Comparison of ENCODE assay signal across 13 mouse cellular contexts in the genomic region with DNA sequence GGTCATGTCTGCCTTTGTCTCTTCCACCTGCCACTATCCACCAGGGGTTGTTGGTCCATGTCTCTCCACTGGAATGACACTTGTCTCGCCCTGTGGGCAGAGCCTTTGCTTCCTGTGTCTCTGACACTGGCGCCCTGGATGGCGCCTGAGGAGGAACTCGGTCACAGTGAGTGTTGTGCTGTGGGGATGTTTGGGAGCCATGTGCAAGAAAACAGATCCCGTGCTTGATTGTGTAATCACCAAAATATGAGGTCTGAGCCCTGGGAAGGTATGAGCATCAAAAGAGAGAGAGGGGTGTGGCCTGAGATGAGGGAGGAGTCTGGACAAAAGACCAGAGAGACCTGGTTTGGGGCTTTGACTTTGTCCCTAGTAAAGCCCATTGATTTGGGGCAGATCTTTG.
DNase-seq lines count a peak whose midpoint lies in the region; ATAC-seq and TF ChIP-seq lines count a peak whose summit lies in the region.
"Had no signal": no experiment of that assay in that cellular context is flagged by ENCODE, and none has a peak within 500 bp of the region (broad histone marks: within the 10 kb centered on the region; RNA-seq: fewer than 3 reads in every experiment).

No protein-coding gene starts in this region.

- no peak for TF ChIP-seq EP300 in liver, postnatal 0 days (IDR thresholded peaks at IDR 0.05; ENCODE audit: low read depth)

- TF ChIP-seq CTCF in lung, adult 2 months (IDR thresholded peaks at IDR 0.05; ENCODE audit: insufficient read depth, low read length): no peak
- TF ChIP-seq CTCF in liver, postnatal 0 days (IDR thresholded peaks at IDR 0.05; ENCODE audit: low read depth): no peak

- no peak overlapping the region for H3K9ac ChIP-seq in liver, postnatal 0 days (replicated peaks)
- no peak overlapping the region for H3K9ac ChIP-seq in hindbrain, embryonic 16.5 days (ENCODE audit: low read depth, low read length)
- H3K9ac ChIP-seq: limb, embryonic 12.5 days had no signal

- H3K9me3 ChIP-seq in liver, postnatal 0 days (ENCODE audit: low read length): no peaks in the 10 kb centered on the region
- H3K9me3 ChIP-seq in hindbrain, embryonic 16.5 days (ENCODE audit: control insufficient read depth, low read length): no peaks in the 10 kb centered on the region
- H3K9me3 ChIP-seq: limb, embryonic 12.5 days had no signal

- no peaks in the 10 kb centered on the region for H3K27me3 ChIP-seq in liver, postnatal 0 days (ENCODE audit: insufficient read depth, low read length)
- H3K27me3 ChIP-seq in hindbrain, embryonic 16.5 days (replicated peaks; ENCODE audit: control insufficient read depth, insufficient read depth, low read length): no peaks in the 10 kb centered on the region
- H3K27me3 ChIP-seq: limb, embryonic 12.5 days had no signal

- DNase-seq in lung, postnatal 10 days: peak; percentile 40
- DNase-seq in lung, adult 2 months: no peak
- no peak for DNase-seq in liver, postnatal 0 days
- DNase-seq in thymus, postnatal 25 days: no peak
- no peak for DNase-seq in urinary bladder, postnatal 14 days (ENCODE audit: low spot score)
- DNase-seq: cerebellum, adult 2 months; heart, postnatal 14 days; kidney, postnatal 14 days; thymus, adult 18-20 months had no signal

- 46% methylated on average over 5 of the region's 5 CpGs for WGBS in lung, adult 2 months
- WGBS in liver, postnatal 0 days (ENCODE audit: insufficient replicate concordance): 53% methylated on average over 5 of the region's 5 CpGs
- 93% methylated on average over 5 of the region's 5 CpGs for WGBS in hindbrain, embryonic 16.5 days

- H3K27ac ChIP-seq in liver, postnatal 0 days (ENCODE audit: low read depth): peak overlapping the region; percentile 42; the same call in 1 of the 2 replicates
- H3K27ac ChIP-seq in hindbrain, embryonic 16.5 days (ENCODE audit: low read depth, low read length): no peak overlapping the region
- H3K27ac ChIP-seq: left cerebral cortex, adult 2 months; limb, embryonic 12.5 days had no signal

- TF ChIP-seq POLR2A in lung, adult 2 months (IDR thresholded peaks at IDR 0.05; ENCODE audit: borderline replicate concordance, extremely low read depth, low read depth, low read length): no peak

- H3K4me1 ChIP-seq in lung, adult 2 months (ENCODE audit: control insufficient read depth, insufficient read depth, low read length): peaks cover 12% of the 10 kb centered on the region
- H3K4me1 ChIP-seq in liver, postnatal 0 days (ENCODE audit: insufficient read depth): peaks cover 22% of the 10 kb centered on the region
- peaks cover 4% of the 10 kb centered on the region for H3K4me1 ChIP-seq in hindbrain, embryonic 16.5 days (ENCODE audit: control insufficient read depth, insufficient read depth, low read depth, low read length)

- peak; percentile 44 for ATAC-seq in erythroid progenitor cell, adult 5-6 weeks (replicated peaks; ENCODE audit: low FRiP score, poor library complexity, severe bottlenecking)
- no peak for ATAC-seq in liver, postnatal 0 days
- ATAC-seq in hindbrain, embryonic 16.5 days: no peak

- no peak overlapping the region for H3K4me3 ChIP-seq in lung, adult 2 months (replicated peaks; ENCODE audit: extremely low read depth, low read depth, low read length)
- H3K4me3 ChIP-seq in liver, postnatal 0 days (ENCODE audit: low read depth, low read length): no peak overlapping the region
- H3K4me3 ChIP-seq in hindbrain, embryonic 16.5 days (ENCODE audit: low read length): no peak overlapping the region
- H3K4me3 ChIP-seq: left cerebral cortex, adult 2 months; limb, embryonic 12.5 days had no signal

- H3K4me2 ChIP-seq in liver, postnatal 0 days (ENCODE audit: low read depth, low read length): 0 out of 2 replicates have a peak overlapping the region, but pooled peaks have one; percentile 14
- no peak overlapping the region for H3K4me2 ChIP-seq in hindbrain, embryonic 16.5 days (ENCODE audit: low read length)
- H3K4me2 ChIP-seq: limb, embryonic 12.5 days had no signal

- H3K36me3 ChIP-seq in liver, postnatal 0 days (replicated peaks; ENCODE audit: insufficient read depth, low read length): no peaks in the 10 kb centered on the region
- H3K36me3 ChIP-seq in hindbrain, embryonic 16.5 days (ENCODE audit: control insufficient read depth, insufficient read depth, low read length): no peaks in the 10 kb centered on the region
